Comparison of ENCODE assay signal across 22 mouse cellular contexts in the genomic region with DNA sequence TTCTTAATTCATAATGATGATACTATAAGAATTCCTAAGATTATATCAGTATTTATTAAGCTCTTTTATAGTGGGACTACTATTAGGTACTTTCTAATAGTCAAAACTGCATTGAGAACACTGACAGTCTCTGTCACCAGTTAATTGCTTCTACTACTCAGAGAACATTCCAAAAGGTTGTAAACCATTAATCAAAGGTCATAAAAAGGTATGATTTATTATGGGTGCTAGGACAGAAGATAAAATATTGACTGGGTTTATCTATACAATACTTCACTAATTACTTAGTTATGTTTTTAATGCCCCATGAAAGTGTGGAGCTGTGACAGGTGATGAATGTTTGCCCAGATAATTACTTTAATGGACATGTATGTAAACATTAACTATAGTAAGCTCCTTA.
DNase-seq lines count a peak whose midpoint lies in the region; ATAC-seq and TF ChIP-seq lines count a peak whose summit lies in the region.
"Had no signal": no experiment of that assay in that cellular context is flagged by ENCODE, and none has a peak within 500 bp of the region (broad histone marks: within the 10 kb centered on the region; RNA-seq: fewer than 3 reads in every experiment).

No protein-coding gene starts in this region.

- no peak overlapping the region for H3K4me2 ChIP-seq in hindbrain, embryonic 14.5 days (replicated peaks)
- no peak overlapping the region for H3K4me2 ChIP-seq in hindbrain, embryonic 11.5 days (replicated peaks; ENCODE audit: low read depth, low read length)
- H3K4me2 ChIP-seq in intestine, embryonic 14.5 days (ENCODE audit: low read length) = no peak overlapping the region
- H3K4me2 ChIP-seq in intestine, postnatal 0 days (replicated peaks; ENCODE audit: low read depth) = no peak overlapping the region
- H3K4me2 ChIP-seq in intestine, embryonic 15.5 days (replicated peaks) = no peak overlapping the region
- no peak overlapping the region for H3K4me2 ChIP-seq in intestine, embryonic 16.5 days (ENCODE audit: low read depth, low read length)

- H3K27ac ChIP-seq in hindbrain, embryonic 14.5 days = no peak overlapping the region
- no peak overlapping the region for H3K27ac ChIP-seq in hindbrain, embryonic 11.5 days (ENCODE audit: low read depth, low read length)
- H3K27ac ChIP-seq in intestine, embryonic 14.5 days (ENCODE audit: low read depth) = no peak overlapping the region
- H3K27ac ChIP-seq in intestine, postnatal 0 days (ENCODE audit: low read depth, low read length) = no peak overlapping the region
- H3K27ac ChIP-seq in intestine, embryonic 15.5 days = no peak overlapping the region
- H3K27ac ChIP-seq in intestine, embryonic 16.5 days (ENCODE audit: low read length) = no peak overlapping the region

- no peaks in the 10 kb centered on the region for H3K9me3 ChIP-seq in hindbrain, embryonic 14.5 days (ENCODE audit: control insufficient read depth, low read length)
- H3K9me3 ChIP-seq in hindbrain, embryonic 11.5 days (ENCODE audit: control insufficient read depth, low read length) = no peaks in the 10 kb centered on the region
- H3K9me3 ChIP-seq in intestine, embryonic 14.5 days (ENCODE audit: control insufficient read depth, low read length) = no peaks in the 10 kb centered on the region
- no peaks in the 10 kb centered on the region for H3K9me3 ChIP-seq in intestine, postnatal 0 days (ENCODE audit: control insufficient read depth)
- no peaks in the 10 kb centered on the region for H3K9me3 ChIP-seq in intestine, embryonic 15.5 days
- no peaks in the 10 kb centered on the region for H3K9me3 ChIP-seq in intestine, embryonic 16.5 days (ENCODE audit: control insufficient read depth, low read length)
- H3K9me3 ChIP-seq: G1E had no signal

- no peak overlapping the region for H3K4me3 ChIP-seq in hindbrain, embryonic 14.5 days (replicated peaks; ENCODE audit: low read length)
- no peak overlapping the region for H3K4me3 ChIP-seq in hindbrain, embryonic 11.5 days (ENCODE audit: low read depth, low read length)
- H3K4me3 ChIP-seq in intestine, embryonic 14.5 days (ENCODE audit: low read depth, low read length) = no peak overlapping the region
- H3K4me3 ChIP-seq in intestine, postnatal 0 days (ENCODE audit: low read depth, low read length) = no peak overlapping the region
- H3K4me3 ChIP-seq in intestine, embryonic 15.5 days (replicated peaks) = no peak overlapping the region
- no peak overlapping the region for H3K4me3 ChIP-seq in intestine, embryonic 16.5 days (ENCODE audit: low read length)

- no peaks in the 10 kb centered on the region for H3K27me3 ChIP-seq in hindbrain, embryonic 14.5 days (ENCODE audit: control insufficient read depth, insufficient read depth, low read length)
- no peaks in the 10 kb centered on the region for H3K27me3 ChIP-seq in hindbrain, embryonic 11.5 days (ENCODE audit: control insufficient read depth, insufficient read depth, low read length)
- H3K27me3 ChIP-seq in intestine, embryonic 14.5 days (replicated peaks; ENCODE audit: control insufficient read depth, insufficient read depth, low read length) = no peaks in the 10 kb centered on the region
- H3K27me3 ChIP-seq in intestine, postnatal 0 days (replicated peaks; ENCODE audit: control insufficient read depth, insufficient read depth, low read length) = peaks cover 6% of the 10 kb centered on the region
- H3K27me3 ChIP-seq in intestine, embryonic 15.5 days (replicated peaks) = no peaks in the 10 kb centered on the region
- H3K27me3 ChIP-seq in intestine, embryonic 16.5 days (replicated peaks; ENCODE audit: control insufficient read depth, insufficient read depth, low read length) = 0 out of 2 replicates have a peak, but pooled peaks cover 2% of the 10 kb centered on the region
- H3K27me3 ChIP-seq: CH12.LX, Patski had no signal

- no peak for TF ChIP-seq CTCF in intestine, postnatal 0 days (IDR thresholded peaks at IDR 0.05; ENCODE audit: low read depth)

- H3K9ac ChIP-seq in hindbrain, embryonic 14.5 days = no peak overlapping the region
- H3K9ac ChIP-seq in hindbrain, embryonic 11.5 days (ENCODE audit: low read depth, low read length) = no peak overlapping the region
- H3K9ac ChIP-seq in intestine, embryonic 14.5 days (ENCODE audit: low read length) = no peak overlapping the region
- no peak overlapping the region for H3K9ac ChIP-seq in intestine, postnatal 0 days (ENCODE audit: low read depth, low read length)
- no peak overlapping the region for H3K9ac ChIP-seq in intestine, embryonic 15.5 days
- no peak overlapping the region for H3K9ac ChIP-seq in intestine, embryonic 16.5 days (ENCODE audit: low read depth, low read length)

- no peaks in the 10 kb centered on the region for H3K4me1 ChIP-seq in hindbrain, embryonic 14.5 days (replicated peaks; ENCODE audit: control insufficient read depth, insufficient read depth, low read length)
- H3K4me1 ChIP-seq in hindbrain, embryonic 11.5 days (replicated peaks; ENCODE audit: control insufficient read depth, insufficient read depth, low read length) = no peaks in the 10 kb centered on the region
- no peaks in the 10 kb centered on the region for H3K4me1 ChIP-seq in intestine, embryonic 14.5 days (replicated peaks; ENCODE audit: control insufficient read depth, insufficient read depth, low read length)
- H3K4me1 ChIP-seq in intestine, postnatal 0 days (replicated peaks; ENCODE audit: control insufficient read depth, insufficient read depth, low read length) = no peaks in the 10 kb centered on the region
- no peaks in the 10 kb centered on the region for H3K4me1 ChIP-seq in intestine, embryonic 15.5 days (replicated peaks)
- no peaks in the 10 kb centered on the region for H3K4me1 ChIP-seq in intestine, embryonic 16.5 days (ENCODE audit: control insufficient read depth, insufficient read depth, low read length)

- no peak for ATAC-seq in hindbrain, embryonic 14.5 days (ENCODE audit: low FRiP score)
- no peak for ATAC-seq in hindbrain, embryonic 11.5 days (ENCODE audit: low FRiP score)
- ATAC-seq in intestine, embryonic 14.5 days (replicated peaks; ENCODE audit: low FRiP score, low TSS enrichment, low read depth) = peak; percentile 62; the same call in 1 of the 2 replicates
- no peak for ATAC-seq in intestine, postnatal 0 days
- ATAC-seq in intestine, embryonic 15.5 days = peak; percentile 67
- ATAC-seq in intestine, embryonic 16.5 days = peak; percentile 69
- ATAC-seq: activated CD4-positive, CD25-positive, alpha-beta regulatory T cell, adult 4 months; CD4-positive, CD25-positive, alpha-beta regulatory T cell, adult 4 months; Patski had no signal

- peak; percentile 11 for DNase-seq in hindbrain, embryonic 14.5 days (ENCODE audit: low spot score)
- no peak for DNase-seq in hindbrain, embryonic 11.5 days (ENCODE audit: low spot score)
- no peak for DNase-seq in intestine, embryonic 14.5 days (ENCODE audit: low spot score)
- DNase-seq in heart, postnatal 10 days = no peak
- DNase-seq in left cerebral cortex, adult 11 months (ENCODE audit: low spot score) = no peak
- DNase-seq: adrenal gland, adult 2 months; adrenal gland, adult 8-10 months; adrenal gland, postnatal 10 days; adrenal gland, postnatal 14 days; adrenal gland, postnatal 25 days; adrenal gland, postnatal 36 days; B cell, adult 2 months; cerebellum, adult 11 months; cerebellum, adult 11-12 months had no signal

- intact Hi-C loops in heart, postnatal 10 days (cut with DNase I) = no loop called here

- no peaks in the 10 kb centered on the region for H3K36me3 ChIP-seq in hindbrain, embryonic 14.5 days (replicated peaks; ENCODE audit: control insufficient read depth, insufficient read depth)
- H3K36me3 ChIP-seq in hindbrain, embryonic 11.5 days (ENCODE audit: control insufficient read depth, insufficient read depth, low read length) = no peaks in the 10 kb centered on the region
- no peaks in the 10 kb centered on the region for H3K36me3 ChIP-seq in intestine, embryonic 14.5 days (ENCODE audit: control insufficient read depth, insufficient read depth, low read length)
- no peaks in the 10 kb centered on the region for H3K36me3 ChIP-seq in intestine, postnatal 0 days (ENCODE audit: control insufficient read depth, insufficient read depth)
- no peaks in the 10 kb centered on the region for H3K36me3 ChIP-seq in intestine, embryonic 15.5 days
- H3K36me3 ChIP-seq in intestine, embryonic 16.5 days (ENCODE audit: control insufficient read depth, insufficient read depth, low read length) = no peaks in the 10 kb centered on the region
- H3K36me3 ChIP-seq: G1E had no signal

Comparison
In these comparisons a context has a peak if more than half of its experiments do, and no peak if none do; other contexts are left out.
1. ATAC-seq: peak in intestine, embryonic 14.5 days (single experiment), intestine, embryonic 15.5 days (single experiment) and intestine, embryonic 16.5 days (single experiment); none in hindbrain, embryonic 14.5 days (single experiment), hindbrain, embryonic 11.5 days (single experiment) and intestine, postnatal 0 days (single experiment).